Mouse (Mus musculus) liver, postnatal 0 days (tissue): Measurements from ENCODE around the gene Ipo13. TPM values are rescaled to one million over a fixed set of nuclear protein-coding genes. Genes with fewer than 3 reads are reported as not detected.

Source experiments
- ATAC-seq: fragments of 200-750 bp; cut with Nextera tagmentation; 2 replicates; pipeline ENCODE4 v1.8.0; 2017; ENCODE audit warnings: mild to moderate bottlenecking, moderate library complexity
- DNase-seq: peaks from one replicate; pipeline ENCODE4 v3.0.0-alpha.2; 2016
- H3K27ac ChIP-seq: fragments of 300-500 bp; sonication (generic); 2 replicates; pipeline ENCODE4 v1.5.1; 2014; ENCODE audit warnings: antibody characterized with exemption, moderate library complexity, mild to moderate bottlenecking, low read depth
- H3K27me3 ChIP-seq: fragments of 300-500 bp; sonication (generic); 2 replicates; pipeline ENCODE4 v1.6.1; 2014; ENCODE audit warnings: low read length, control low read depth, mixed read lengths; ENCODE audit not compliant: insufficient read depth
- H3K36me3 ChIP-seq: fragments of 300-500 bp; sonication (generic); replicated peaks from 2 replicates; pipeline ENCODE4 v1.6.1; 2014; ENCODE audit warnings: mild to moderate bottlenecking, control low read depth, low read length, moderate library complexity, mixed read lengths; ENCODE audit not compliant: insufficient read depth
- H3K4me1 ChIP-seq: fragments of 300-500 bp; sonication (generic); 2 replicates; pipeline ENCODE4 v1.6.1; 2014; ENCODE audit warnings: antibody characterized with exemption, mild to moderate bottlenecking, control low read depth; ENCODE audit not compliant: insufficient read depth
- H3K4me2 ChIP-seq: fragments of 300-500 bp; sonication (generic); 2 replicates; pipeline ENCODE4 v1.6.1; 2014; ENCODE audit warnings: low read depth, mild to moderate bottlenecking, low read length, moderate library complexity, mixed read lengths
- H3K4me3 ChIP-seq: fragments of 300-500 bp; sonication (generic); 2 replicates; pipeline ENCODE4 v1.5.1; 2014; ENCODE audit warnings: low read depth, low read length
- H3K9ac ChIP-seq: fragments of 300-500 bp; sonication (generic); replicated peaks from 2 replicates; pipeline ENCODE4 v1.6.1; 2014; ENCODE audit warnings: mild to moderate bottlenecking, moderate library complexity
- H3K9me3 ChIP-seq: fragments of 300-500 bp; sonication (generic); 2 replicates; pipeline ENCODE4 v1.6.1; 2016; ENCODE audit warnings: mild to moderate bottlenecking, control low read depth, low read length, mixed read lengths
- CTCF ChIP-seq: sonication (generic); IDR thresholded peaks from 2 replicates; pipeline ENCODE4 v1.5.1; 2016; ENCODE audit warnings: antibody characterized with exemption, low read depth
- EP300 ChIP-seq: IDR thresholded peaks from 2 replicates; pipeline ENCODE4 v1.6.1; 2016; ENCODE audit warnings: antibody characterized with exemption, low read depth, mild to moderate bottlenecking
- WGBS: fragments of 180-500 bp; shearing (Covaris S2); extraction: QIAGEN DNeasy Blood & Tissue Kit; methylation state at CpG from one replicate; pipeline ENCODE4 v1.1.7; 2014; ENCODE audit not compliant: insufficient replicate concordance; 5-methylcytosine and 5-hydroxymethylcytosine counted together
- polyA plus RNA-seq: library from polyadenylated mRNA; unstranded; fragments of >200 nt; fragmentation: Nextera tagmentation; extraction: Ambion mirVana; gene quantifications from 2 replicates; pipeline ENCODE4 v1.2.1, GENCODE M21; 2015

The Ipo13 gene
- polyA plus RNA-seq, 1 experiment from 2014 or later = 7.7 TPM

- Histone ChIP-seq H3K27ac (no peak overlapping the region), H3K36me3 (no peaks in the 10 kb centered on the region), H3K27me3 (peaks cover 18% of the 10 kb centered on the region), H3K4me1 (peaks cover 8% of the 10 kb centered on the region), H3K4me2 (no peak overlapping the region), H3K9me3 (no peaks in the 10 kb centered on the region), H3K4me3 (no peak overlapping the region), H3K9ac (no peak overlapping the region)
- 83% methylated on average over 4 of the region's 4 CpGs for WGBS
- DNase-seq (no peak), ATAC-seq (no peak)
- TF ChIP-seq EP300 (no peak), CTCF (no peak)
Observed at GRCm38 (mm10) chr4:117934081-117934480, 19.3 kb upstream of the Ipo13 start.

GRCm38 (mm10) chr4:117933248-117933647 lies 18.4 kb upstream of the Ipo13 start:
- H3K9ac ChIP-seq = no peak overlapping the region
- no peak overlapping the region for H3K4me3 ChIP-seq
- no peak for DNase-seq
- ATAC-seq = no peak
- WGBS = 80% methylated on average over 5 of the region's 5 CpGs
- TF ChIP-seq EP300 (no peak), CTCF (no peak)
- H3K27ac ChIP-seq = no peak overlapping the region
- H3K27me3 ChIP-seq = peaks cover 26% of the 10 kb centered on the region
- H3K4me1 ChIP-seq = peaks cover 17% of the 10 kb centered on the region
- H3K4me2 ChIP-seq = no peak overlapping the region
- no peaks in the 10 kb centered on the region for H3K36me3 ChIP-seq
- H3K9me3 ChIP-seq = no peaks in the 10 kb centered on the region

DNA sequence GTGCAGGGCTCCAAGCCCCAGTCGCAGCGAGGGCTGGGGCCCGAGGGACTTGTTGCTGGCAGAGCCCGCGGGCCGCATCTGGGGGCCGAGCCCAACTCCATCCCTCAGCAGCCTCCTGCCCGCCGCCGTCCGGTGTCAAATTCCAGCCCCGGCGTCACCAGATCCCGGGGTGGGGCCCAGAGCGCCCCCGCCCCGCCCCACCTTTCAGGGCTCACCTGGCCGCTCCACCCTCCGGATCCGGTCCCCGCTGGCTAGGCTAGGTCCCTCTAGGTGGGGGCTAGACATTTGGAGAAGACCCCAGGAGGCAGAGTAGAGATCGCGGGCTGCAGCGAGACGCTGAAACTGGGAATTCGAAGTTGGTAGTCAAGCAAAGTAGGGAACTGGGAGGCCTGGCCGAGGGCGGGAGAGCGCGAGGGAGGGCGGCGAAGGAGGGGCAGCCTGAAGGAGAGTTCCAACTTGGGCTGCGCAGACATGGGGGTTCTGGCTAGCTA lies 14.6 kb upstream of the Ipo13 start, which contains the start of gene Artn:
TSS of gene Artn (minus strand) at position 373 of the 491 bp plus-strand sequence.
- WGBS = 2% methylated on average over 33 of the region's 33 CpGs
- DNase-seq = peak; percentile 40
- Histone ChIP-seq H3K27ac (0 out of 2 replicates have a peak within 1 kb of the TSS, but pooled peaks have one; percentile 22), H3K4me1 (peaks cover 28% of the 10 kb centered on the region), H3K4me2 (peak within 1 kb of the TSS; percentile 72), H3K9ac (peak within 1 kb of the TSS; percentile 52), H3K4me3 (peak within 1 kb of the TSS; percentile 43), H3K27me3 (peaks cover 61% of the 10 kb centered on the region), H3K9me3 (no peaks in the 10 kb centered on the region), H3K36me3 (no peaks in the 10 kb centered on the region)
- TF ChIP-seq CTCF (no peak), EP300 (no peak)
- 0 out of 2 replicates have a peak, but pooled peaks have one; percentile 10 for ATAC-seq

DNA sequence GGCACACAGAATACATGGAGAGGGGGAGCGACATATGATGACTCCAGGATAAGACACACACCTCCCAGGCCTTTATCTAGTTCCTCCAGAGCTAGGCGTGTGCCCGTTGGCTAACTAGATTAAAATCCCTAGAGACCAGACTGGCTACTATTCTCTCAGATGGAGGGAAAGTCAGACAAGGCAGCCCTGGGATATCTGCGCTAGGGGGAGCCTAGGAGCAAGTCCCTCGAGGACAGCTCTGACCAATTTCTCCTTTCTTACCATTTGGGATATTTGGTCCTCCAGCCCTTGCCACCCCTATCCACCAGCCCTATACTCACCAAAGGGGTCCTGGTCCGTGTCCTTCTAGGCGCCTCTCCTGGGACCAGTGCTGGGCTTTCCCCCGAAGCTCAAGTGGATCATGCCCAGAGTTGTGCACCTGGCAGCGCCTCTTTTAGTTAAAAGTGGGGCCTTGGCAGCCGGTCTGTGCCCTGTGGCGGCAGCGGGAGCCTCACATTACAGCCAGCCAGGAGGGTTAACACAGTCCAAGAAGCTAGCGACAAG lies 14.0 kb upstream of the Ipo13 start:
- peak; percentile 74 for DNase-seq
- Histone ChIP-seq H3K9ac (peak overlapping the region; percentile 52), H3K4me3 (peak overlapping the region; percentile 43), H3K4me1 (peaks cover 28% of the 10 kb centered on the region), H3K4me2 (peak overlapping the region; percentile 72), H3K9me3 (no peaks in the 10 kb centered on the region), H3K27me3 (peaks cover 67% of the 10 kb centered on the region), H3K36me3 (no peaks in the 10 kb centered on the region), H3K27ac (0 out of 2 replicates have a peak overlapping the region, but pooled peaks have one; percentile 22)
- ATAC-seq = peak; percentile 87
- 3% methylated on average over 13 of the region's 13 CpGs for WGBS
- TF ChIP-seq CTCF (peak; percentile 72), EP300 (peak; percentile 93)

- TF ChIP-seq EP300 = no peak
- TF ChIP-seq CTCF = peak; percentile 83
- Histone ChIP-seq H3K9me3 (no peaks in the 10 kb centered on the region), H3K27me3 (peaks cover 70% of the 10 kb centered on the region), H3K4me3 (peak overlapping the region; percentile 43), H3K4me2 (peak overlapping the region; percentile 72), H3K27ac (no peak overlapping the region), H3K9ac (0 out of 2 replicates have a peak overlapping the region, but pooled peaks have one; percentile 1), H3K4me1 (peaks cover 28% of the 10 kb centered on the region), H3K36me3 (no peaks in the 10 kb centered on the region)
- ATAC-seq = peak; percentile 43
- 18% methylated on average over 6 of the region's 6 CpGs for WGBS
- peak; percentile 45 for DNase-seq
Observed at GRCm38 (mm10) chr4:117928234-117928633, 13.4 kb upstream of the Ipo13 start.

GRCm38 (mm10) chr4:117926545-117927482 lies 12.0 kb upstream of the Ipo13 start:
- Histone ChIP-seq H3K4me1 (peaks cover 28% of the 10 kb centered on the region), H3K9ac (no peak overlapping the region), H3K4me2 (peak overlapping the region; percentile 71), H3K4me3 (peak overlapping the region; percentile 45), H3K27me3 (peaks cover 72% of the 10 kb centered on the region), H3K36me3 (no peaks in the 10 kb centered on the region), H3K9me3 (no peaks in the 10 kb centered on the region), H3K27ac (no peak overlapping the region)
- DNase-seq = peak; percentile 39
- ATAC-seq = peak; percentile 13; the same call in 1 of the 2 replicates
- 2% methylated on average over 64 of the region's 71 CpGs for WGBS
- TF ChIP-seq EP300 (no peak), CTCF (no peak)
